Mouse (Mus musculus): ENCODE results near the gene Slc6a16.

Gene Slc6a16

GRCm38 (mm10) chr7:45312686-45313453 lies 72.0 kb downstream of the Slc6a16 start:
- DNase-seq (ENCODE audit: low spot score) = no peak

- DNase-seq (ENCODE audit: low spot score) = no peak
Observed at GRCm38 (mm10) chr7:45313495-45313894, 72.6 kb downstream of the Slc6a16 start.

GRCm38 (mm10) chr7:45315182-45315701 lies 74.4 kb downstream of the Slc6a16 start:
- no peak for DNase-seq (ENCODE audit: low spot score)

- DNase-seq (ENCODE audit: low spot score) = no peak
Observed at GRCm38 (mm10) chr7:45316536-45316935, 75.7 kb downstream of the Slc6a16 start.

GRCm38 (mm10) chr7:45322245-45322644 lies 81.4 kb downstream of the Slc6a16 start:
- no peak for DNase-seq (ENCODE audit: low spot score)

Measured in lung, postnatal 25 days (tissue).